Mouse (Mus musculus): Measurements from ENCODE around the gene Tmcc3.
"Not testable (repeated sequence)": the region's sequence is repeated elsewhere in the genome, so short reads cannot be mapped to it uniquely, and the experiment has no call there.

The Tmcc3 gene

GRCm38 (mm10) chr10:94520306-94521106 lies 208.8 kb downstream of the Tmcc3 start:
- DNase-seq, result no peak

GRCm38 (mm10) chr10:94521107-94521401 lies 209.3 kb downstream of the Tmcc3 start:
- DNase-seq, result no peak

DNA sequence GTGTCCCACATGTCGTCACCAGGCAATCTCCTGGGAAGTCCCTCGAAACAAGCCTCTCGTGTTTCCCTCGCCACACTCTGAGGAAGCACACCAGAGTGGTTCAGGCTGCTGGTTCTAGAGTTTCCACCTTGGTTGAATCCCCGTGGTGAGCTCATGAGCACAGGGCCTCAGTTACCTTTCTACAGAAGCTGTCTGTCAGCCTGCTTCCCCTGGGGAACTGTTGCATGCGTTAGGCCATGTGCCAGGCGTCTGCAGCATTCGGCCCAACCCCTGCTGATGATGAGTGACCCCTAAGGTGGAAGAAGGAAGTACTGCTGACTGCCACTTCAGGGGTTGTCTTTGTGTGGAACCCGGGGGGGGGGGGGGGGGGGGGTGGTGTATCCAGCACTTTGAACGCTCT lies 210.0 kb downstream of the Tmcc3 start:
- DNase-seq, result no peak

DNA sequence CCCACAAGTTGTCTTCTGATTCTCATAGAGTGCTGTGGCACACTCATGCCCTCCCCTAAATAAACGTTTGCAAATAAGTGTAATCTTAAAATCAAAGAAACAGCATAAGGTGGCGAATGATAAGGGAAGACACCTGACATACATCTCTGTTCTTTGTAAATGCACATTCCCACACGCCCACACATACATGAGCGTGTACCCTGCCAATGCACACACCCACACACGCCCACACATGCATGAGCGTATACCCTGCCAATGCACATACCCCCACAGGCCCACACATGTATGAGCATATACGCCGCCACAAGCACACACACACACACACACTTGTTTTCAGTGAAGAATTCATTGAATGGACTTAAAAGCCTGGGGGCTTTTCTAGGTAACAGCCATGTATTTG lies 211.5 kb downstream of the Tmcc3 start:
- DNase-seq, result no peak

- peak; percentile 74 for DNase-seq
These were observed 212.0 kb downstream of the Tmcc3 start for GRCm38 (mm10) chr10:94523711-94524156.

DNA sequence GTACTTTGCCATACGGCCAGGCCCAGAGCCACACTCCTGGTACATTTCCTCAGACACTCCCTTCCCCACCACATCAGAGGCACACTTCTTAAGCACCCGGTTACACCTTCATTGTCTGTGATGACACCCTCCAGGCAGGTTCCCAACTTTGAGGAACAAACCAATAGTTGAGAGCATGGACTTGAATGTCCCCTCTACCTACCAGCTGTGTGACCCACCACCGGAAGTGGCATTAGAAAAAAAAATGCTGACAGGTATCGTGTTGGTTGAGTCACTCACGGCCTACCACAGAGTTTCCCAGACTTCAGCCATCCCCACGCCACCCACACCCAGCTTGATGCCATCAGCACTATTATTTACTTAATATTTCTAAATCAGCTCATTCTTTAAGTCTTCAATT lies 213.2 kb downstream of the Tmcc3 start:
- no peak for DNase-seq

DNA sequence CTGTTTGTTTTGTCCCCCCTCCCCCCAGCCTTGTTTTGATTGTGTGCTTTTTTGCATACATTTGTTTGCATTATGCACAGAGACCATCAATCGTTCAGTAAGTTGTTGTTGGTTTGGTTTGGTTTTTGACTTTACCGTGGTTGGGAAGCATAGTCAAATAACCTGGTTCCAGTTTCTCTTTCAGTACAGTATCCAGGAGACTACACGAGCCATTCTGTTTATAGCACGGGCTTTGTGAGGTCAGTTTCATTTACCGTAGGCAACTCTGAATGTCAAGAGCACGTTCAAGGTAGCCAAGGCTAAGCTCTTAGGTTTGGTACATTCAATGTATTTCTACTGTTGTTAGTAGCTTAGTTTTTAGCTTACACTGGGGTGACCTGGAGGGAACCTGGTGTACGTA lies 214.0 kb downstream of the Tmcc3 start:
- DNase-seq, result no peak

DNA sequence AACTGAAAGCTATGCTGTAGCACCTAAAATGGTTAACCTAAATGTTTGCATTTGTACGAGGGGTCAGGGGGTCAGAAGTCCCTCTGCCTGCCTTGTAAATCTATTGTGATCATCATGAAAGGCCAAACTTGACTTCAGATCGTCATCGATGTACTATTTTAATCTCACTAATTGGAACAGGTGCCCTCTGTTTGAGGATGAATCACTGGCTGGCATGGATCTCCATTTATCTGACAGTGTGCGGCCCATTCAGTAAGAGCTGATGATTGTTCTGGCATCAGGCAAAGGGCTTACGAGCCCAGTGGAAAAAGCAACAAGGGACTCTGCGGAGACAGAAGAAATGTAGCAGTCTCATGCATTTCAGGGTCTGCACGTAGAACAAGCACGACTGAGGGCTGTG lies 215.1 kb downstream of the Tmcc3 start:
- DNase-seq, result no peak

DNA sequence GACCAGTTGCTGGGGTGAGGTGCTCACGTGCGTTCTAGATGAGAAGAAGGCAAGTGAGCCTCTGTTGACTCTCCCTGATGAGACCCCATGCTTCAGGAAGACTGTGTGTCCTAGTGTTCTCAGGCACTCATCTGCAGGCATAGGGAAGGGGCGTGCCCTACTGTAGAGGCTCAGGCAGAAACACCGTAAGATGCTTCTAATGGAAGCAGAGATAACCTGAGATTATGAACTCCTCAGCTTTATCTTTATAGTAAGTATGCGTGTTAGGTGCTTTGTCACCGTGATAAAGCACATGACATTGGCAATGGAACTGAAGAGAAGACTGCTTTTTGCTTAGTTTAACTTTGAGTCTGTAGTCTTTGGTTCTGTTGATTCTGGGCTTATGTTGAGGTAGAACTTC lies 215.5 kb downstream of the Tmcc3 start:
- no peak for DNase-seq

DNA sequence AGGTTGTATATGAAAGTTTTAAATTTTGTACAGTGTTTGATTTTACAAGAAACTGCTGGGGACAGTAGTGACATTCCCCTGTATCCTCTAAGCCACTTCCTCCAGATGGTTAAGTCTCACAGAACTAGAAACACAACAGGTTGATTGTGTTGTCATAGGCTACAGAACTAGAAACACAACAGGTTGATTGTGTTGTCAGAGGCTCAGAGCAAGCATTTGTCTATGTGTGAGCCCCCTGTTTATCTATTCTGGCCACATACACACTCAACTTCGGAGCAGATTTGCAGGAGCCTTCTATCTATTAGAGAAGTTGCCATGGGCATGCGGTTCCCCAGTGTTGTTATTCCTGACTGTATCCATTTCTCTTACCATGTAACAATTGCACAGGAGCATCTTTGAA lies 218.3 kb downstream of the Tmcc3 start:
- no peak for DNase-seq

DNA sequence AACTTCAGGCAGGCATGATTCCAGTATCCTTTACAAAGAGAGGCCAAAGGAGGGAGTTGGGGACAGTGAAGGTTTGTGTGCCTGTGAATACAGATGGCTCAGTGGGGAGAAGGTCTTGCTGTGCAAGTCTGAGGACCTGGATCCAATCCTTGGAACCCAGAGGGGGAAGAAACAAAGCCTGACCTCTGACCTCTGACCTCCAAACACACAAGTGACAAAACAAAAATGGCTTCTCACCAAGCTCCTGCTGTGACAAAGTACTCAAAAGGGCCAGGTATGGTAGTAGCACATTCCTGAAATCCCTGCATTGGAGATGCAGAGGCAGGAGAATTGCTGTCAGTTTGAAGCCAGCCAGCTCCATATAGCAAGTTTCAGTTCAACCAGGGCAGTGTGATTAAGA lies 219.7 kb downstream of the Tmcc3 start:
- no peak for DNase-seq

DNA sequence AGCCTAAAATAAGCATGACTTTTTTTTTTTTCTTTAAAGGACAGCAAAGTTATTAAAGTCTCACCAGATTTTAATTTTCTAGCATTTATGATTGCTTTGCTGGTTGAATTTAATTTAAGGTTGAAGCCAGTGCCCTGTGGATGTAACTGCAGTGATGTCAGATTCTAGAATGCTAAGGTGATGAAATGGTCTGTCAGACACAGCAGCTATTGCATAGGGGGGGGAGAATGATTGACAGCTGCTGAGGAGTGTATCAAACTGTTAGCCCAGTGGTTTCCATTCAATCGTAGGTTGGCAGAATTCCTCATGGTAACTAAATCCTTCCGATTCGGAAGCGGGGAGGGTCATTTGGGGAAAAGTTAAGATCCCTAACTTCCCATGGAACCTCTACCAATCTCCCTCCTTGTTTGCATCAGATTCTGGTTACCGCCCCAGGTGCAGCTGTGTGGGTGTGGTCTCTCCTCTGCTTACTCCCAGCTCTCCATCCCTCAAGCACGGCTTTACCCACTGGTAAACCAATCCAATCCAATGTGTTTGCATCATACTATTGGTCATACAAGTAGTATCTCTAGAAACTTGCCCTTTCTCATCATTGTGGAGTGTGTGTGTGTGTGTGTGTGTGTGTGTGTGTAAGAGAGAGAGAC lies 221.5 kb downstream of the Tmcc3 start:
- no peak for DNase-seq

GRCm38 (mm10) chr10:94538623-94539022 lies 226.9 kb downstream of the Tmcc3 start:
- DNase-seq, result not testable (repeated sequence)

DNA sequence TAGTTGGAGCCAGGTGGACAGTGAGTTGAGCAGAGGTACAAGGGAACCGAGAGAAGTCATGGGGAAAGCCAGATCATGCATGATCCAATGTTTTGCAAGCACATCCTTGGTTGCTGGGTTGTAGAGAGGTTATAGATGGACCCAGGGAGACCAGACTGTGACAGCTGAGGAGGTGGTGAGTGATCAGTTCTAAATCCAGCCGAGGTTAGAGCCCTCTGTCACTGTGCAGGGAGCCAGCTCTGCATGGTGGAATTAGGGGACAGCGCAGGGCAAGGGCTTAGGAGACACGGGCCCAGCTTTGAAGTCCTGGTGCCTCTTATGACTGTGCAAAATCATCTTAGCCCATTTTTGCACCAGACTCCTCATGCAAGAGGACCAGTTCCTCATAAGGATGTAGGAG lies 228.5 kb downstream of the Tmcc3 start:
- no peak for DNase-seq

- no peak for DNase-seq
These were observed 232.2 kb downstream of the Tmcc3 start for GRCm38 (mm10) chr10:94543956-94544355.

GRCm38 (mm10) chr10:94544803-94545202 lies 233.1 kb downstream of the Tmcc3 start:
- DNase-seq, result no peak

GRCm38 (mm10) chr10:94545259-94546019 lies 233.7 kb downstream of the Tmcc3 start:
- peak; percentile 45 for DNase-seq

DNA sequence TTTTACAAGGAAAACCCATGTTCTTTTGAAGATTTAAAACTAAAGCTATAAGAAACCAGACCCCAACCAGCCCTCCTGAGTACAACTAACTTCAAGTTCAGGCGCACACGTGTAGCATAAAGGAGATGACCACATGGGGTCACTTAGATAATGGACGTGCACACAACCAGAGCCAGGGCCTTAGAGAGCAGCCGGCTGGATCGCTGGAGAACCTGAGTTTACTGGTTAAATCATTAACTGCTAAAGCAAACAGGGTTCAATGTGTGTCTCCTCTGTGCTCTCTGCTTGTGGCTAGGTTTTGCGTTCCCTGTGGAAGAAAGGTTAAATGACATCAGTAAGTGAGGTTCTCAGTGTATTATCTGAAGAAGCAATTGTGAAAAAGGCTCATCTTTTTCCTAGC lies 234.9 kb downstream of the Tmcc3 start:
- DNase-seq, result no peak

- peak; percentile 62 for DNase-seq
These were observed 237.9 kb downstream of the Tmcc3 start for GRCm38 (mm10) chr10:94549511-94550232.

GRCm38 (mm10) chr10:94550649-94551048 lies 238.9 kb downstream of the Tmcc3 start:
- DNase-seq, result no peak

GRCm38 (mm10) chr10:94551065-94551464 lies 239.3 kb downstream of the Tmcc3 start:
- no peak for DNase-seq

GRCm38 (mm10) chr10:94551511-94551910 lies 239.8 kb downstream of the Tmcc3 start:
- DNase-seq, result no peak

GRCm38 (mm10) chr10:94551924-94552523 lies 240.3 kb downstream of the Tmcc3 start:
- no peak for DNase-seq
